In the genomic region with DNA sequence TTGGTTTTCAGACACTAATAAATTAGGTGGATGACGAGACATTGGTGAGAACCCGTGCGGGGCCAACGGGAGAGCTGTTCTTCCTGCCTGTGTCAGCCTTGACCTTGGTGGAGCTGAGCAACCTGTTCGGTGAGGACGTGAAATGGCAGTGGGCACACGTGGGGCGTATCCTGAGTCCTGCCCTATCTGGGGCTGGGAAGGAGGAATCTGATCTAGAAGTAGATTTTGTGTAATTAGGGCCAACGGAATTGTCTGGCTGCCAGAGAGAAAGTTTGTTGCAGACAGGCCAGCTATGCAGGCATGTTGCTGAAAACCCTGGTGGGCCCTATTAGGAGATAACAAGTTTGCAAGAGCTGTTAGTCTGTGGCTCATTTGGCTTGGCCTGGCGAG, we compare ENCODE assay signal across 11 mouse cellular contexts.
DNase-seq lines count a peak whose midpoint lies in the region; ATAC-seq and TF ChIP-seq lines count a peak whose summit lies in the region.
"Had no signal": no experiment of that assay in that cellular context is flagged by ENCODE, and none has a peak within 500 bp of the region (broad histone marks: within the 10 kb centered on the region; RNA-seq: fewer than 3 reads in every experiment).

No protein-coding gene starts in this region.

- H3K4me3 ChIP-seq in limb, embryonic 11.5 days (ENCODE audit: low read depth, low read length): no peak overlapping the region
- H3K4me3 ChIP-seq in limb, embryonic 10.5 days: no peak overlapping the region
- no peak overlapping the region for H3K4me3 ChIP-seq in forebrain, embryonic 13.5 days
- H3K4me3 ChIP-seq: erythroblast, embryonic 14.5 days had no signal

- no peak overlapping the region for H3K9ac ChIP-seq in limb, embryonic 11.5 days (ENCODE audit: low read length)
- no peak overlapping the region for H3K9ac ChIP-seq in forebrain, embryonic 13.5 days
- H3K9ac ChIP-seq: liver, postnatal 0 days had no signal

- TF ChIP-seq POLR2A in brain, embryonic 14.5 days (IDR thresholded peaks at IDR 0.05; ENCODE audit: borderline replicate concordance, extremely low read depth, insufficient read depth, insufficient read length, poor library complexity, severe bottlenecking): no peak

- H3K9me3 ChIP-seq in limb, embryonic 11.5 days (ENCODE audit: control insufficient read depth, low read length): no peaks in the 10 kb centered on the region; the same call in 1 of the 2 replicates
- no peaks in the 10 kb centered on the region for H3K9me3 ChIP-seq in limb, embryonic 10.5 days (replicated peaks)
- H3K9me3 ChIP-seq in forebrain, embryonic 13.5 days (replicated peaks): no peaks in the 10 kb centered on the region

- no peaks in the 10 kb centered on the region for H3K36me3 ChIP-seq in limb, embryonic 11.5 days (ENCODE audit: control insufficient read depth, insufficient read depth, low read length)
- no peaks in the 10 kb centered on the region for H3K36me3 ChIP-seq in limb, embryonic 10.5 days
- no peaks in the 10 kb centered on the region for H3K36me3 ChIP-seq in forebrain, embryonic 13.5 days (ENCODE audit: poor library complexity, severe bottlenecking)

- 52% methylated on average over 10 of the region's 10 CpGs for WGBS in limb, embryonic 11.5 days
- 69% methylated on average over 10 of the region's 10 CpGs for WGBS in limb, embryonic 10.5 days
- WGBS in forebrain, embryonic 13.5 days: 37% methylated on average over 10 of the region's 10 CpGs

- peak; percentile 33 for DNase-seq in limb, embryonic 11.5 days (ENCODE audit: low spot score)
- DNase-seq in limb, embryonic 10.5 days (ENCODE audit: low spot score): no peak
- peak; percentile 88 for DNase-seq in brain, embryonic 14.5 days (ENCODE audit: low read depth)
- DNase-seq in ovary, postnatal 36 days (ENCODE audit: low spot score): peak; percentile 31
- no peak for DNase-seq in cerebellum, postnatal 25 days
- no peak for DNase-seq in layer of hippocampus, adult 9-10 months (ENCODE audit: low spot score)
- DNase-seq in gastrocnemius, postnatal 25 days: no peak
- DNase-seq: liver, postnatal 0 days had no signal

- H3K4me1 ChIP-seq in limb, embryonic 11.5 days (ENCODE audit: control insufficient read depth, insufficient read depth, low read length): peaks cover 15% of the 10 kb centered on the region
- peaks cover 25% of the 10 kb centered on the region for H3K4me1 ChIP-seq in limb, embryonic 10.5 days
- H3K4me1 ChIP-seq in forebrain, embryonic 13.5 days: peaks cover 25% of the 10 kb centered on the region

- no peak for TF ChIP-seq CTCF in brain, embryonic 14.5 days (IDR thresholded peaks at IDR 0.05; ENCODE audit: borderline replicate concordance, extremely low read depth, insufficient read depth, insufficient read length)

- no peak for ATAC-seq in limb, embryonic 11.5 days (ENCODE audit: insufficient number of reproducible peaks, low FRiP score, low TSS enrichment, low read depth)
- no peak for ATAC-seq in forebrain, embryonic 13.5 days
- ATAC-seq: liver, postnatal 0 days had no signal

- H3K27ac ChIP-seq in limb, embryonic 11.5 days (replicated peaks; ENCODE audit: low read depth, low read length): no peak overlapping the region
- H3K27ac ChIP-seq in limb, embryonic 10.5 days: no peak overlapping the region
- H3K27ac ChIP-seq in forebrain, embryonic 13.5 days: peak overlapping the region; percentile 26

- H3K27me3 ChIP-seq in limb, embryonic 11.5 days (ENCODE audit: control insufficient read depth, insufficient read depth, low read length): no peaks in the 10 kb centered on the region
- H3K27me3 ChIP-seq in limb, embryonic 10.5 days (ENCODE audit: low read depth, poor library complexity, severe bottlenecking): 0 out of 2 replicates have a peak, but pooled peaks cover 5% of the 10 kb centered on the region
- H3K27me3 ChIP-seq in forebrain, embryonic 13.5 days: 0 out of 2 replicates have a peak, but pooled peaks cover 2% of the 10 kb centered on the region

- H3K4me2 ChIP-seq in limb, embryonic 11.5 days (ENCODE audit: low read depth, severe bottlenecking): no peak overlapping the region
- H3K4me2 ChIP-seq in forebrain, embryonic 13.5 days: no peak overlapping the region
- H3K4me2 ChIP-seq: heart, embryonic 11.5 days had no signal

Comparison
In these comparisons a context has a peak if more than half of its experiments do, and no peak if none do; other contexts are left out.
1. DNase-seq: peak in limb, embryonic 11.5 days (single experiment), brain, embryonic 14.5 days (single experiment) and ovary, postnatal 36 days (single experiment); none in limb, embryonic 10.5 days (single experiment), cerebellum, postnatal 25 days (0 of 2), layer of hippocampus, adult 9-10 months (single experiment) and gastrocnemius, postnatal 25 days (single experiment).